Mouse (Mus musculus) hindbrain, embryonic 12.5 days (tissue): Measurements from ENCODE around the gene Acbd7. TPM values are rescaled to one million over a fixed set of nuclear protein-coding genes. Genes with fewer than 3 reads are reported as not detected.

Source experiments
- polyA plus RNA-seq: library from polyadenylated mRNA; unstranded; fragments of >200 nt; fragmentation: Nextera tagmentation; extraction: Ambion mirVana; gene quantifications from 2 replicates; pipeline ENCODE4 v1.2.1, GENCODE M21; 2016

The Acbd7 gene
- polyA plus RNA-seq, 1 experiment from 2014 or later = 1.2 TPM

Other genes with a start within 250 kb of the Acbd7 start
- 56.2 and 57.0 TPM in 2 replicates for gene Fam171a1, start 221.9 kb upstream of the Acbd7 start, polyA plus RNA-seq
- 65.0 and 65.3 TPM in 2 replicates for gene Nmt2, start 52.0 kb upstream of the Acbd7 start, polyA plus RNA-seq
- gene Rpp38, start 3.5 kb upstream of the Acbd7 start, polyA plus RNA-seq = 14.0 and 15.8 TPM in 2 replicates
- gene Olah, start 61.0 kb downstream of the Acbd7 start, polyA plus RNA-seq = not detected in 2 replicates
- 5.4 and 9.9 TPM in 2 replicates for gene Meig1, start 86.5 kb downstream of the Acbd7 start, polyA plus RNA-seq
- gene Dclre1c, start 88.0 kb downstream of the Acbd7 start, polyA plus RNA-seq = 10.0 and 10.1 TPM in 2 replicates
- 24.2 and 26.9 TPM in 2 replicates for gene Suv39h2, start 138.9 kb downstream of the Acbd7 start, polyA plus RNA-seq
- 10.4 and 10.9 TPM in 2 replicates for gene Gm45902, start 176.6 kb downstream of the Acbd7 start, polyA plus RNA-seq
- gene Hspa14, start 176.6 kb downstream of the Acbd7 start, polyA plus RNA-seq = 79.3 and 83.0 TPM in 2 replicates
- gene Cdnf, start 176.9 kb downstream of the Acbd7 start, polyA plus RNA-seq = 0.14 and 0.28 TPM in 2 replicates
- gene Fam107b, start 234.3 kb downstream of the Acbd7 start, polyA plus RNA-seq = 48.4 and 57.1 TPM in 2 replicates